Mouse (Mus musculus): ENCODE results near the gene Ccnjl. TPM values are rescaled to one million over a fixed set of nuclear protein-coding genes. Genes with fewer than 3 reads are reported as not detected.
A peak's percentile ranks its signal among the peaks of the same experiment; 100 is the strongest.

The Ccnjl gene
- polyA plus RNA-seq, 1 experiment from 2014 or later, result 6.5 TPM

GRCm38 (mm10) chr11:43626927-43627645 lies 98.5 kb downstream of the Ccnjl start:
- Histone ChIP-seq H3K4me3 (ENCODE audit: low read depth, low read length) (no peak overlapping the region), H3K9me3 (ENCODE audit: low read length) (no peaks in the 10 kb centered on the region), H3K4me1 (ENCODE audit: insufficient read depth, low read depth, low read length) (peaks cover 6% of the 10 kb centered on the region; the same call in 1 of the 2 replicates), H3K9ac (replicated peaks; ENCODE audit: low read depth) (no peak overlapping the region), H3K27me3 (replicated peaks; ENCODE audit: insufficient read depth, low read length) (no peaks in the 10 kb centered on the region), H3K4me2 (replicated peaks; ENCODE audit: low read depth, low read length) (peak overlapping the region; percentile 29), H3K27ac (ENCODE audit: low read length) (no peak overlapping the region; the same call in 1 of the 2 replicates), H3K36me3 (ENCODE audit: insufficient read depth, low read length) (no peaks in the 10 kb centered on the region)
- 38% methylated on average over 18 of the region's 18 CpGs for WGBS
- ATAC-seq (peak; percentile 19; the same call in 1 of the 2 replicates), DNase-seq (ENCODE audit: low spot score) (no peak)
- TF ChIP-seq EP300 (IDR thresholded peaks at IDR 0.05) (no peak), CTCF (IDR thresholded peaks at IDR 0.05) (no peak)

- no peak for DNase-seq (ENCODE audit: low spot score)
- Histone ChIP-seq H3K27ac (ENCODE audit: low read length) (no peak overlapping the region), H3K9me3 (ENCODE audit: low read length) (no peaks in the 10 kb centered on the region), H3K4me2 (replicated peaks; ENCODE audit: low read depth, low read length) (no peak overlapping the region), H3K4me1 (ENCODE audit: insufficient read depth, low read depth, low read length) (peaks cover under 1% of the 10 kb centered on the region; the same call in 1 of the 2 replicates), H3K4me3 (ENCODE audit: low read depth, low read length) (no peak overlapping the region), H3K36me3 (ENCODE audit: insufficient read depth, low read length) (no peaks in the 10 kb centered on the region), H3K27me3 (replicated peaks; ENCODE audit: insufficient read depth, low read length) (no peaks in the 10 kb centered on the region), H3K9ac (replicated peaks; ENCODE audit: low read depth) (no peak overlapping the region)
- no peak for ATAC-seq
- TF ChIP-seq EP300 (IDR thresholded peaks at IDR 0.05) (no peak), CTCF (IDR thresholded peaks at IDR 0.05) (no peak)
- 79% methylated on average over 9 of the region's 9 CpGs for WGBS
Measured at GRCm38 (mm10) chr11:43631645-43632044, 103.1 kb downstream of the Ccnjl start.

- no peak overlapping the region for H3K9ac ChIP-seq (replicated peaks; ENCODE audit: low read depth)
- no peak overlapping the region for H3K4me3 ChIP-seq (ENCODE audit: low read depth, low read length)
- WGBS, result 25% methylated on average over 4 of the region's 4 CpGs
- TF ChIP-seq CTCF (IDR thresholded peaks at IDR 0.05), result no peak
- TF ChIP-seq EP300 (IDR thresholded peaks at IDR 0.05), result no peak
- no peaks in the 10 kb centered on the region for H3K9me3 ChIP-seq (ENCODE audit: low read length)
- no peaks in the 10 kb centered on the region for H3K36me3 ChIP-seq (ENCODE audit: insufficient read depth, low read length)
- DNase-seq (ENCODE audit: low spot score), result no peak
- no peak overlapping the region for H3K4me2 ChIP-seq (replicated peaks; ENCODE audit: low read depth, low read length)
- ATAC-seq, result no peak; the same call in 1 of the 2 replicates
- no peaks in the 10 kb centered on the region for H3K4me1 ChIP-seq (ENCODE audit: insufficient read depth, low read depth, low read length)
- no peak overlapping the region for H3K27ac ChIP-seq (ENCODE audit: low read length)
- no peaks in the 10 kb centered on the region for H3K27me3 ChIP-seq (replicated peaks; ENCODE audit: insufficient read depth, low read length)
Measured at GRCm38 (mm10) chr11:43632566-43632965, 104.0 kb downstream of the Ccnjl start.

- H3K36me3 ChIP-seq (ENCODE audit: insufficient read depth, low read length), result no peaks in the 10 kb centered on the region
- no peak for ATAC-seq
- H3K4me2 ChIP-seq (replicated peaks; ENCODE audit: low read depth, low read length), result no peak overlapping the region
- no peaks in the 10 kb centered on the region for H3K27me3 ChIP-seq (replicated peaks; ENCODE audit: insufficient read depth, low read length)
- no peak overlapping the region for H3K27ac ChIP-seq (ENCODE audit: low read length)
- 73% methylated on average over 6 of the region's 6 CpGs for WGBS
- H3K4me3 ChIP-seq (ENCODE audit: low read depth, low read length), result no peak overlapping the region
- no peak for DNase-seq (ENCODE audit: low spot score)
- H3K9me3 ChIP-seq (ENCODE audit: low read length), result no peaks in the 10 kb centered on the region
- TF ChIP-seq EP300 (IDR thresholded peaks at IDR 0.05), result no peak
- no peak for TF ChIP-seq CTCF (IDR thresholded peaks at IDR 0.05)
- H3K4me1 ChIP-seq (ENCODE audit: insufficient read depth, low read depth, low read length), result no peaks in the 10 kb centered on the region
- no peak overlapping the region for H3K9ac ChIP-seq (replicated peaks; ENCODE audit: low read depth)
Measured at GRCm38 (mm10) chr11:43633165-43633564, 104.6 kb downstream of the Ccnjl start.

- ATAC-seq (peak; percentile 82), DNase-seq (ENCODE audit: low spot score) (peak; percentile 82)
- 13% methylated on average over 19 of the region's 19 CpGs for WGBS
- Histone ChIP-seq H3K27ac (ENCODE audit: low read length) (no peak overlapping the region), H3K9ac (replicated peaks; ENCODE audit: low read depth) (no peak overlapping the region), H3K27me3 (replicated peaks; ENCODE audit: insufficient read depth, low read length) (no peaks in the 10 kb centered on the region), H3K4me3 (ENCODE audit: low read depth, low read length) (no peak overlapping the region), H3K4me1 (ENCODE audit: insufficient read depth, low read depth, low read length) (no peaks in the 10 kb centered on the region), H3K4me2 (replicated peaks; ENCODE audit: low read depth, low read length) (peak overlapping the region; percentile 14; the same call in 1 of the 2 replicates), H3K9me3 (ENCODE audit: low read length) (no peaks in the 10 kb centered on the region), H3K36me3 (ENCODE audit: insufficient read depth, low read length) (no peaks in the 10 kb centered on the region)
- peak; percentile 29 for TF ChIP-seq CTCF (IDR thresholded peaks at IDR 0.05)
- no peak for TF ChIP-seq EP300 (IDR thresholded peaks at IDR 0.05)
Measured at GRCm38 (mm10) chr11:43633658-43634401, 105.2 kb downstream of the Ccnjl start.

Other genes with a start within 250 kb of the Ccnjl start
- 124 and 130 TPM in 2 replicates for gene Pttg1, start 102.5 kb upstream of the Ccnjl start, polyA plus RNA-seq (2015; fragmentation: Nextera tagmentation; extraction: Ambion mirVana)
- 52.8 and 56.0 TPM in 2 replicates for gene Slu7, start 95.0 kb upstream of the Ccnjl start, polyA plus RNA-seq (2015; fragmentation: Nextera tagmentation; extraction: Ambion mirVana)
- 9.2 and 10.2 TPM in 2 replicates for gene C1qtnf2, start 54.5 kb upstream of the Ccnjl start, polyA plus RNA-seq (2015; fragmentation: Nextera tagmentation; extraction: Ambion mirVana)
- gene 4933415A04Rik, start 58.3 kb downstream of the Ccnjl start, polyA plus RNA-seq (2015; fragmentation: Nextera tagmentation; extraction: Ambion mirVana), result 2.9 and 3.9 TPM in 2 replicates
- 0.47 TPM in 1 of 2 replicates, not detected in the other for gene Fabp6, start 72.8 kb downstream of the Ccnjl start, polyA plus RNA-seq (2015; fragmentation: Nextera tagmentation; extraction: Ambion mirVana)
- gene Pwwp2a, start 153.2 kb downstream of the Ccnjl start, polyA plus RNA-seq (2015; fragmentation: Nextera tagmentation; extraction: Ambion mirVana), result 14.2 and 17.0 TPM in 2 replicates
- 53.2 TPM in 2 replicates for gene Ttc1, start 219.2 kb downstream of the Ccnjl start, polyA plus RNA-seq (2015; fragmentation: Nextera tagmentation; extraction: Ambion mirVana)